9 mouse cellular contexts compared by ENCODE assay signal in genomic region chr13:42818378-42818777, GRCm38 (mm10).
DNase-seq lines count a peak whose midpoint lies in the region; ATAC-seq lines count a peak whose summit lies in the region.
"Had no signal": no experiment of that assay in that cellular context is flagged by ENCODE, and none has a peak within 500 bp of the region (broad histone marks: within the 10 kb centered on the region; RNA-seq: fewer than 3 reads in every experiment).

No protein-coding gene starts in this region.

- WGBS in forebrain, embryonic 14.5 days, result 53% methylated on average over 10 of the region's 10 CpGs
- 52% methylated on average over 10 of the region's 10 CpGs for WGBS in forebrain, embryonic 16.5 days

- peak; percentile 47 for DNase-seq in forebrain, embryonic 14.5 days (ENCODE audit: low spot score)
- DNase-seq in right cerebral cortex, postnatal 4 days, result peak; percentile 52
- DNase-seq in right cerebral cortex, postnatal 25 days, result no peak
- DNase-seq in cerebellum, postnatal 36 days, result peak; percentile 62 to 67
- DNase-seq in induced T-regulatory cell, adult 2 months (ENCODE audit: low read depth), result peak; percentile 62
- DNase-seq in thymus, postnatal 0 days (ENCODE audit: low spot score), result peak; percentile 52

- no peaks in the 10 kb centered on the region for H3K9me3 ChIP-seq in forebrain, embryonic 14.5 days (replicated peaks; ENCODE audit: control insufficient read depth, low read length)
- H3K9me3 ChIP-seq in forebrain, embryonic 16.5 days (ENCODE audit: control insufficient read depth, low read length), result no peaks in the 10 kb centered on the region
- H3K9me3 ChIP-seq: stomach, embryonic 15.5 days had no signal

- no peak overlapping the region for H3K27ac ChIP-seq in forebrain, embryonic 14.5 days (ENCODE audit: low read depth, low read length)
- H3K27ac ChIP-seq in forebrain, embryonic 16.5 days (ENCODE audit: low read length), result no peak overlapping the region
- H3K27ac ChIP-seq: stomach, embryonic 15.5 days had no signal

- no peak for ATAC-seq in forebrain, embryonic 14.5 days
- no peak for ATAC-seq in forebrain, embryonic 16.5 days
- ATAC-seq in megakaryocyte progenitor cell, adult 5-6 weeks (replicated peaks; ENCODE audit: poor library complexity), result peak; percentile 77

- no peaks in the 10 kb centered on the region for H3K27me3 ChIP-seq in forebrain, embryonic 14.5 days (replicated peaks; ENCODE audit: control insufficient read depth, insufficient read depth, low read length)
- no peaks in the 10 kb centered on the region for H3K27me3 ChIP-seq in forebrain, embryonic 16.5 days (replicated peaks; ENCODE audit: control insufficient read depth, insufficient read depth, low read length)
- H3K27me3 ChIP-seq: stomach, embryonic 15.5 days had no signal

- H3K4me3 ChIP-seq in forebrain, embryonic 14.5 days (ENCODE audit: low read depth, low read length), result no peak overlapping the region
- H3K4me3 ChIP-seq in forebrain, embryonic 16.5 days (replicated peaks; ENCODE audit: low read length), result no peak overlapping the region
- H3K4me3 ChIP-seq: stomach, embryonic 15.5 days had no signal

- peaks cover 7% of the 10 kb centered on the region for H3K4me1 ChIP-seq in forebrain, embryonic 14.5 days (ENCODE audit: control insufficient read depth, insufficient read depth, low read length)
- H3K4me1 ChIP-seq in forebrain, embryonic 16.5 days (replicated peaks; ENCODE audit: control insufficient read depth, insufficient read depth, low read length), result peaks cover 9% of the 10 kb centered on the region
- H3K4me1 ChIP-seq: stomach, embryonic 15.5 days had no signal

- no peak overlapping the region for H3K9ac ChIP-seq in forebrain, embryonic 14.5 days (ENCODE audit: low read length)
- no peak overlapping the region for H3K9ac ChIP-seq in forebrain, embryonic 16.5 days (replicated peaks; ENCODE audit: low read depth, low read length)
- H3K9ac ChIP-seq: stomach, embryonic 15.5 days had no signal

- no peaks in the 10 kb centered on the region for H3K36me3 ChIP-seq in forebrain, embryonic 14.5 days (ENCODE audit: control insufficient read depth, insufficient read depth, low read length)
- H3K36me3 ChIP-seq in forebrain, embryonic 16.5 days (ENCODE audit: control insufficient read depth, insufficient read depth), result no peaks in the 10 kb centered on the region
- H3K36me3 ChIP-seq: stomach, embryonic 15.5 days had no signal

- no peak overlapping the region for H3K4me2 ChIP-seq in forebrain, embryonic 14.5 days (ENCODE audit: low read length)
- H3K4me2 ChIP-seq in forebrain, embryonic 16.5 days (ENCODE audit: low read length), result no peak overlapping the region
- H3K4me2 ChIP-seq: stomach, embryonic 15.5 days had no signal
